Mouse (Mus musculus) ovary, adult 10 weeks (tissue): Measurements from ENCODE around the gene Kcnh2. TPM values are rescaled to one million over a fixed set of nuclear protein-coding genes. Genes with fewer than 3 reads are reported as not detected.

Experiments
- polyA plus RNA-seq: library from polyadenylated mRNA; stranded (reverse); fragments of 350-450 nt; fragmentation: Illumina TruSeq; extraction: RNeasy Lipid Tissue Mini Kit (QIAGEN cat#74804); gene quantifications from one replicate; pipeline ENCODE4 v1.2.3, GENCODE M21; 2014

Kcnh2 gene
- polyA plus RNA-seq: 0.43 TPM

GRCm38 (mm10) chr5:24351278-24351677, at the start of gene Kcnh2:
TSS of gene Kcnh2 (minus strand) at chr5:24351604.

DNA sequence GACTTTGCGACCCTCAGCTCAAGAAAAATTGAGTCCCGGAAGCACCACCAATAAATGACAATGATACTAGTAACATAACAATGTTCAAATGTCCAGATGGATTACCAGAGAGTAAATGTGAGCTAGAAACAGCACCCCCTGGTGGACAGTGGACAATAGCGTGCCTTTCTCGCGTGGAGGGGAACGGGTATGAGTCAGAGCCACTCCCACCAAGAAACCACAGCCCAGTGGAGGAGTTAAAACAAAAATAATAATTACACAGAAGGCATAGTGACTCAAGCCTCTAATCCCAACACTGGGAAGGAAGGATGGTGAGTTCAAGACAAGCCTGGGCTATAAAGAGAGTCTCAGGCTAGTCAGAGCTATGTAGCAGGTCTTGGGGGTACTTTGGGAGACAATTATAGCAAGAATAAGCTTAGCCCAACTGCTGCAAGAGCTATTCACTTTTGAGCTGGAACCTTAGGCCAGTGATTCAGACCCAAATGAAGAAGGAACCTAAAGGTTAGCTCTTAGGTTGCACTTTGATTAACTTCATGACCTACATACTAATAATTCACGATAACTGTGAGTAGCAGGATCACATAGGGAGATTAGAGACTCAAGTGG, 42.1 kb upstream of the Kcnh2 start, which contains the start of gene Abcb8:
TSS of gene Abcb8 (plus strand) at position 272 of the 606 bp plus-strand sequence.

GRCm38 (mm10) chr5:24391864-24392263, 40.5 kb upstream of the Kcnh2 start, which contains the start of gene Atg9b:
TSS of gene Atg9b (minus strand) at chr5:24392143.

DNA sequence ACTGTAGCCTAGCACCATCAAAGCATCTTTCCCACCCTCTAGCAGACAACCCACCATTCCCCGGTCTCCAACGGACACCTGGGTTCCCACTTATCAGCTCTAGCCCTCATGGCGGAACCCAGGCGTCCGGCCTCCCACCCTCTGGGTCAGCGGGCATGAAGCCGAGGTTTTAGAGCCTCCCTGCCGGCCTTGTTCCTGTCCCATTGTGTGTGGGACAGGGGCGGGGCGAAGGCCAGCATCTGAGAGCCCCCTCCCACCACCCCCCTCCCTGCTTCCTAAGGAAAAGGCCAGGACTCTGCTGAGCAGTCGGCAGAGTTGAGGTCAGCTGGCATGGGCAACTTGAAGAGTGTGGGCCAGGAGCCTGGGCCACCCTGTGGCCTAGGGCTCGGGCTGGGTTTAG, 13.1 kb upstream of the Kcnh2 start, which contains the start of gene Nos3:
TSS of gene Nos3 (plus strand) at position 303 of the 400 bp plus-strand sequence.

Other genes starting within 250 kb of the Kcnh2 start
- 6.2 TPM for gene Nupl2, start 186.6 kb downstream of the Kcnh2 start, polyA plus RNA-seq
- gene Nos3, start 13.2 kb upstream of the Kcnh2 start, polyA plus RNA-seq: 0.31 TPM
- gene Atg9b, start 40.5 kb upstream of the Kcnh2 start, polyA plus RNA-seq: not detected
- gene Abcb8, start 42.1 kb upstream of the Kcnh2 start, polyA plus RNA-seq: 2.1 TPM
- not detected for gene Asic3, start 61.8 kb upstream of the Kcnh2 start, polyA plus RNA-seq
- gene Cdk5, start 71.9 kb upstream of the Kcnh2 start, polyA plus RNA-seq: 8.9 TPM
- 5.9 TPM for gene Slc4a2, start 72.2 kb upstream of the Kcnh2 start, polyA plus RNA-seq
- gene Fastk, start 93.7 kb upstream of the Kcnh2 start, polyA plus RNA-seq: 1.3 TPM
- gene Tmub1, start 96.2 kb upstream of the Kcnh2 start, polyA plus RNA-seq: 0.66 TPM
- 2.7 TPM for gene Agap3, start 100.6 kb upstream of the Kcnh2 start, polyA plus RNA-seq
- gene Gbx1, start 175.6 kb upstream of the Kcnh2 start, polyA plus RNA-seq: not detected
- not detected for gene Asb10, start 189.4 kb upstream of the Kcnh2 start, polyA plus RNA-seq
- not detected for gene 4931409K22Rik, start 205.2 kb upstream of the Kcnh2 start, polyA plus RNA-seq
- gene Abcf2, start 225.9 kb upstream of the Kcnh2 start, polyA plus RNA-seq: 14.2 TPM
- 1.1 TPM for gene Chpf2, start 235.1 kb upstream of the Kcnh2 start, polyA plus RNA-seq